Mouse (Mus musculus) brain, embryonic 14.5 days (tissue): Measurements from ENCODE around the gene Vsir.

Experiments
- CTCF ChIP-seq: fragments of 200-500 bp; IDR thresholded peaks from 2 replicates; pipeline ENCODE4 v1.5.1; 2012; ENCODE audit warnings: inconsistent platforms, mild to moderate bottlenecking, moderate library complexity, borderline replicate concordance; ENCODE audit not compliant: insufficient read depth, insufficient read length; ENCODE audit errors: extremely low read depth
- POLR2A ChIP-seq: fragments of 200-500 bp; IDR thresholded peaks from 2 replicates; pipeline ENCODE4 v1.6.1; 2012; ENCODE audit warnings: mild to moderate bottlenecking, inconsistent platforms, borderline replicate concordance; ENCODE audit not compliant: poor library complexity, insufficient read depth, insufficient read length, severe bottlenecking; ENCODE audit errors: extremely low read depth

DNA sequence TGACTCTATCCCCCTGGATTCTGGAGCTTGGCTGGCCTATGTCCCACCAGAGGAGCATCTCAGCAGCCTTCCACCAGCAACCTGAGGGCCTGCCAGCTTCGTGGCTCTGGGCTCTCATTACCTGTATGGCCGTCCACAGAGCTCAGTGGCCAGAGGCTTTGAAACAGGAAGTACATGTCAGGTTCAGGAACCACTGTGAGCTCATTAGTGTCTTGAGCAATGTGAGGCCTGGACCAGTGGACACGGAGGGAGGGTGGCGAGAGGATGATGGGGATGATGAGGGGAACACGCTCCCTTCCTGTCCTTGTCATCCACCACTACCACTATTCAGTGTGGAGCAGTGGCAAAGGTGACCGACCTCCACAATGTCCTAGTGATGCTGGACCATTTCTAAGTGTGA, 22.8 kb downstream of the Vsir start:
- TF ChIP-seq POLR2A, result no peak
- no peak for TF ChIP-seq CTCF
